Mouse (Mus musculus): ENCODE results near the gene Secisbp2.

GRCm38 (mm10) chr13:51611060-51611459 is 40.4 kb upstream of the Secisbp2 start:
- TF ChIP-seq CEBPB (IDR thresholded peaks at IDR 0.05; ENCODE audit: insufficient read depth, poor library complexity, severe bottlenecking) (no peak), POLR2AphosphoS2 (IDR thresholded peaks at IDR 0.05; ENCODE audit: insufficient read length, low read depth) (no peak), E2F4 (IDR thresholded peaks at IDR 0.05; ENCODE audit: insufficient read depth) (no peak), USF1 (IDR thresholded peaks at IDR 0.05; ENCODE audit: low read depth) (no peak), MYOD1 (IDR thresholded peaks at IDR 0.05; ENCODE audit: control insufficient read depth in 1 of 3, insufficient read length in 2 of 3, low read depth in 2 of 3) (no peak), POLR2A (IDR thresholded peaks at IDR 0.05; ENCODE audit: insufficient read length, low read depth) (no peak), REST (IDR thresholded peaks at IDR 0.05; ENCODE audit: insufficient read depth, insufficient read length) (no peak)
